Mouse (Mus musculus): ENCODE data around the gene Rab3gap2.

The Rab3gap2 gene

GRCm38 (mm10) chr1:185203909-185204661 lies at the start of gene Rab3gap2:
Gene Rab3gap2, plus strand, starts transcription at chr1:185204117.
- DNase-seq (ENCODE audit: low spot score): peak; percentile 97

GRCm38 (mm10) chr1:185173641-185174040 lies 30.3 kb upstream of the Rab3gap2 start:
- DNase-seq (ENCODE audit: low spot score): no peak

DNA sequence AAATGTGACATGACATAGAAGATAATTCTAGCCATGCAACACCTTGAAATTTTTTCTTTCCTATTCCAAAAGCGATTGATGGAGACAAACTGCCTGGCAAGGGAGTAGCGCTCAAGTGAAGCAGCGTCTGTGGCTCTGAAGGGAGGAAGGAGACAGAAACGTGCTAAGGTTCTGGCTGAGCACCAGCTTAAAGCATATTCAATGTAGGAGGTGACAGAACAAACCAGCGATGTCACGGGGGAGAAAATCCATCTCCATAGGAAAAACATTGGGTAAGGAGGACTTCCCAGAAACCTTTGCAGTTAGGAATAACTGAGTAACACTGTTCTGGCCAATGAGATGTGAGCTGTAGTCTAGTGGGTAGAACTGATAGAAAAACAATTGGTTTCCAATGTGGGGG lies 26.1 kb upstream of the Rab3gap2 start:
- no peak for DNase-seq (ENCODE audit: low spot score)

- no peak for DNase-seq (ENCODE audit: low spot score)
Observed at GRCm38 (mm10) chr1:185183591-185184330, 20.2 kb upstream of the Rab3gap2 start.

DNA sequence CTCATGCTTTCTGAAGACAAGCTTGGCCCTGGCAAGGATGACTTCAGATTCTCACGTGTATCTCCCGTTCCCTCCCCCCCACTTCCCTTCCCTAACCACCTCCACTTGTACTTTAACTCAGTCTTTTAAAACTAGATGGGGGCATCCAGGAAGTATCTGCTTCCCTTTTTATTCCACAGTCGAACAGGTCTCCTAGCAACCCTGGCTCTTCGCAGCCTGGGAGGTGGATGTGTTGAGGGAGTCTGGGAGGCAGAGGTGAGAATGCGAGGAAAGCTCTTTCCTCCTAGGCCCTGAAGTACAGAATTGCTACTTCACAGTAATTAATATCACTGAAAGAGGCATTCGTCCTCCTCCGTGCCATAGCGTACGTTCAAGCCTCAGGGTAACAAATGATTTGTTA lies 18.4 kb upstream of the Rab3gap2 start:
- DNase-seq (ENCODE audit: low spot score): no peak

DNA sequence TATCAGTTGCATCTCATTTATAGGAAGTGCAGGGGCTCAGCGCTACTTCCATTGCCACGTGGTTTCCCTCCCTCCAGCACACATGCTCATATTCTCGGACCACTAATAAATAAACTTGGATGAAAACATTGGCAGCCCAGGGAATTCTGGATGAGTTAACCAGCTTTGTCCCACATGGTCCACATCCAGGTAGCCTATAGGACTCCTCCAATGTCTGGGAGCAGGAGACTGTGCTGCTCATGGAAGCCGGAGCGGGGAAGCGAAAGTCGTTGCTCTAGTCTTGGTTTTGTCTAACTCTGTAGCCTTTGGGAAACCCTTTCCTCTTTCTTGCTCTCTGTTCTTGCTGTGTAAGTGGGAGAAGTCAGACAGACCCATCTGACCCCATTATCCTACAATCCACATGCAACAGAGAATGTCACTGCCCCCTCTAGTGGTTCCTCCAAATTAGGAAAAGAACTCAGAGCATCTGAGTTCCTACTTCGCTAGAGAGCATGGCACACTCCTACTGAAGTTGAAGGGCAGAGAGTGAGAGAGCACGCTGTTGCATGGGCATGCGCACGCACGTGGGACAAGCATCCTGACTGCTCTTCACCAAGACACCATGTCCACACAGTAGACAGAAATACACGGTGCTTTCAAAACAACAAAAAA lies 16.7 kb upstream of the Rab3gap2 start:
- no peak for DNase-seq (ENCODE audit: low spot score)

GRCm38 (mm10) chr1:185189901-185190300 lies 14.0 kb upstream of the Rab3gap2 start:
- DNase-seq (ENCODE audit: low spot score): no peak

GRCm38 (mm10) chr1:185192087-185192486 lies 11.8 kb upstream of the Rab3gap2 start:
- no peak for DNase-seq (ENCODE audit: low spot score)

DNA sequence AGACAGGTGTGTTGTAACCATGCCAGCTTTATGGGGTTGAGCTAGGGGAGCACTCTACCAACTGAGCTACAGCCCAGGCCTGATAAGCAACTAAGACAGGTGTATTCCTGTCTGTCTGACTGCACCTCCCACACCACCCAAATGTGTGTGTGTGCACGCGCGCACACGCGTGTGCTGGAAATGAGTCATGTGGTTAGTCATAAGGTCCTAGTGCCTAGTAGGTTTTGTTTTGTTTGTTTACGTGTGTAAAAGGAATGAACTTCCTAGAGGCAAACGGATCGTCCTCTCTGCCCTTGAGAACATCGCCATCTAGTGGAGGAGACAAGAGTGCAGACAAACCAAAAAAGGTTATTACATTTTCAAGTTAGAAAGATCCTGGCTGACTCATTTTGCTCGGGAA lies 10.4 kb upstream of the Rab3gap2 start:
- peak; percentile 23 for DNase-seq (ENCODE audit: low spot score)

DNA sequence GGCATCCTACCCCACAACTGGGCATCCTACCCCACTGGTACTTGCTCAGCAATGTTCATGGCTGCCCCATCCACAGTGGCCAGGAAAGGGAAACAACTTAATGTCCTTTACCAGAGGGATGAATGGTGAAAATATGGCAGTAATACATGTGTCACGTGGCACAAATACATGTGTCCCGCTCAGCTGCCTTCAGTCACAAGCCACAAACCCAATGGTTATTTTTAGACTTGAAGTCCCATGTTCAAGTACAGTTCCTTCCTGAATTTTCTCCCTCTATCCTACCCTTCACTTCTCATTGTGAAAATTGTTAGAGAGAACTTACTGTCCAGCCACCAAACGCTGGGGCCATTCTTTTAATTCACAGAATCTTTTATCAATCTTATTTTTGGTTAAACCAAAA lies 7.6 kb upstream of the Rab3gap2 start:
- no peak for DNase-seq (ENCODE audit: low spot score)

DNA sequence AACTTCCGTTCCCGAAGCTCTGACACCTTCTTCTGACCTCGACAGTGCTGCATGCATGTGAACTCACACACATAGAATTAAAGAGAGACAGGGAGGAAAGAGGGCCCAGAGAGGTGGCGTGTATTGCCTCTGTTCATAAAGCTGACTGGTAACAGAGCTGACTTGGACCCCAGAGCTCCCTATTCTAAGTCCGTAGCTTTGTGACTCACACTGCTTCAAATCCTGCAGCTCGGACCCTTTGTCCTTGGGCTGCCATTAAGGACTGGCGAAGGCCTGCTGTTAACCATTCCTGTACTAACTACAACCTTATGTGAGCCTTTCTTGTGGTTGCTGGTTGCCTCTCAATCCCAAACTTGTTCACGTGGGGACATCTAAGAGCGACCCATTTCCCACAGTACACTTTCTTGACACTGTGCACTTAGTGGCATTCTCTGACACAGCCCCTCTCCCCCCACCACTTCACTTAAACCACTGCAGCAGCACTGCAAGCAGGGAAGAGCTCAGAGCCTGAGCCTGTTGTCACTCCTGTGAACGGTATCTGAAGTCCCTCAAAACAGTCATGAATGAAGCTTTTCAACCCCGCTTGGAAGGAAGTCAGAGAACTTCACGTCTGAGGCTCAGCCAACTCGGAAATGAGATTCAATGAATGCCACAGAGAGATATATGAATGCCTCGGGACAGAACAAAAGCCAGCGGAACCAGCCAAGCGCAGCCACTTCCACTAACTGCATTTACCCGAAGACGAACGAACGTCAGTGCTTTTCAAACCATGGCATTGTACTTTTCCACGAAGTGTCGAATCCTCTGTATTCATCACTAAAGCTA lies 3.1 kb upstream of the Rab3gap2 start:
- no peak for DNase-seq (ENCODE audit: low spot score)

- no peak for DNase-seq (ENCODE audit: low spot score)
Observed at GRCm38 (mm10) chr1:185201994-185202393, 1.9 kb upstream of the Rab3gap2 start.

- DNase-seq (ENCODE audit: low spot score): peak; percentile 55
Observed at GRCm38 (mm10) chr1:185203196-185203908, 565 bp upstream of the Rab3gap2 start.

DNA sequence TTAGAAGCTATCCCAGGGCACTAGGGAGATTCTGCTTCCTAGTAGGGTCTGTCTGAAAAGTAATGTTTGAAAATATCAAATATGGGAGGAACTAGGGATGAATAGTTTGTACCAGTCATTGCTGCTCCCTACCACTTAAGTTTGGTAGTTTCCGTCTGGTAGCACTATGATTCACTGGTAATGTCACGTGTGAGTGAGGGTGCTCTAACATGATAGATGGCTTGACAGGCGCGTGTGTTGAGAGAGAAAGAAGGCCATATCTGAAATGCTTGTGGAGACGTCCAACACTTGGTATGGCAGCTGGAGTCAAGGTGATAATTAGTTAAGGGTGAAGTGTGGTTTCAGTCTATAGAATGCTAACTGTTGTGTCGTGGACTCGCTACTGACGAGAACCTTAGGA lies 1.2 kb downstream of the Rab3gap2 start:
- no peak for DNase-seq (ENCODE audit: low spot score)

DNA sequence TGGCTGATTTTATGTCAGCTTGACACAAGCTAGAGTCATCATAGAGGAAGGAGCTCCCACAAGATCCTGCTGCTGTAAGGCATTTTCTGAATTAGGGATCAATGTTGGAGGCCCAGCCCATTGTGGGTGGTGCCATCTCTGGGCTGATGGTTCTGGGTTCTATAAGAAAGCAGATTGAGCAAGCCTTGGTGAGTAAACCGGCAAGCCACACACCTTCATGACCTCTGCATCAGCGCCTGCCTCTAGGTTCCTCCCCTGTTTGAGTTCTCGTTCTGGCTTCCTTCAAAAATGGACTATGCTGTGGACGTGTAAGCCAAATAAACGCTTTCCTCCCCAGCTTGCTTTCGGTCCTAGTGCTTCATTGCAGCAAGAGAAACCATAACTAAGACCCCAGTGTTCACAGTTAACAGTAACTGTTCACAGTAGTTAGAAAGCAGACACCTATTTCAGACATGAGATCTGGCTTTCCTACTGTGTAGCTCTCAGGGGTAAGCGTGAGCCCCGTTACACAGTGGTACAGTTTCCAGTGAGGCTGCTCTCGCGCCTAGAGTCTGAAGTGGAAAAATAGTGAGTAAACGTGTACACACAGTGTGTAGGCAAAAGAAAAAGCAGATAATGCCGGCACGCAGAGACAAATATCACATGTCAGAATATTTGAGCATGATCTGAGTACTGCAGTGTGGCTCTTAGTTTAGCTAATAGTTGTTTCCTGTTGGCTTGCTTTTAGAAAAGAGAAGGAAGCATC lies 4.1 kb downstream of the Rab3gap2 start:
- no peak for DNase-seq (ENCODE audit: low spot score)

DNA sequence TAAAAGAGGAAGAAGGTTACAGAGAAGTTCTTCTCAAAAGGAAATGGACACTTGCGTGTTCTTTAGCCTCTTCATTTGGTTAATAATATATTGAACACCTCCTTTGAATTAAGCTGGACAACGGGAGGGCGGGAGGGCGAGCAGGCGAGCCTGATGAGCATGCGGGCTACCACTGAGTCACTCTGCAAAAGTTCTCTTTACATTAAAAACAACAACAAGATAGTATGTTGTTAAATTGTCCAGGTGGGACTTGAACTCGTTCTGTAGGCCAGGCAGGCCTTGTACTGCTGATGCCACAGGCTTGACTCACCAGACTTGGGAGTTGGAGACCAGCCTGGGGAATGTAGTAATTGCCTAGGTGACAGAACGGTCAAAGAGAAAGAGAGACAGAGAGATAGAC lies 4.8 kb downstream of the Rab3gap2 start:
- DNase-seq (ENCODE audit: low spot score): no peak

DNA sequence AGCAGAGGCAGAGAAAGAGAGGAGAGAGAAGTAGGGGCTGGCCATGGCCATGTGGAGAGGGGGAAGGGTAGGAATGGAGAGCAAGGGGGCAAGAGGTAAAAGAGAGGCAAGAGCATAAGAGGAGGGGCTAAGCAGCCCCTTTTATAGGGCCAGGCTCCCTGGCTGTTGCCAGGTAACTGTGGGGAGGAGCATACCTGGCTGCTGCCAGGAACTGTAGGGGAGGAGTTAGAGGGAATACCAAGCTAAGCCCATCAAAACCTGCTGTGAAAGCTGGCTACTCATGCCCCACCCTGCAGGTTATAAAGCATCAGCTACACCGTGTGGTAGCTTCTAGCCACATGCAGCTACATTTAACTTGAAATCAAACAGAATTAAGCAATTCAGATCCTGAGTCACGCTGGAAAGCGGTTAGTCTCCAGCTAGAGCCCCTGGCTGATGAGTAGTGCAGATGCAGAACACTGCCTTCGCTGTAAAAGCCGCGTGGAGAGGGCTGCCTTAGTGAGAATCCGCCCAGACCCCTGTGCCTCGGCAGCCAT lies 5.8 kb downstream of the Rab3gap2 start:
- no peak for DNase-seq (ENCODE audit: low spot score)

GRCm38 (mm10) chr1:185216360-185216759 lies 12.4 kb downstream of the Rab3gap2 start:
- DNase-seq (ENCODE audit: low spot score): no peak

GRCm38 (mm10) chr1:185216762-185217161 lies 12.8 kb downstream of the Rab3gap2 start:
- DNase-seq (ENCODE audit: low spot score): peak; percentile 14

- DNase-seq (ENCODE audit: low spot score): no peak
Observed at GRCm38 (mm10) chr1:185217966-185218365, 14.0 kb downstream of the Rab3gap2 start.
